Mouse (Mus musculus): ENCODE results near the gene Il21r. TPM values are rescaled to one million over a fixed set of nuclear protein-coding genes. Genes with fewer than 3 reads are reported as not detected.

Gene Il21r
- polyA plus RNA-seq (2017; shearing (Covaris generic)), result 791 TPM

DNA sequence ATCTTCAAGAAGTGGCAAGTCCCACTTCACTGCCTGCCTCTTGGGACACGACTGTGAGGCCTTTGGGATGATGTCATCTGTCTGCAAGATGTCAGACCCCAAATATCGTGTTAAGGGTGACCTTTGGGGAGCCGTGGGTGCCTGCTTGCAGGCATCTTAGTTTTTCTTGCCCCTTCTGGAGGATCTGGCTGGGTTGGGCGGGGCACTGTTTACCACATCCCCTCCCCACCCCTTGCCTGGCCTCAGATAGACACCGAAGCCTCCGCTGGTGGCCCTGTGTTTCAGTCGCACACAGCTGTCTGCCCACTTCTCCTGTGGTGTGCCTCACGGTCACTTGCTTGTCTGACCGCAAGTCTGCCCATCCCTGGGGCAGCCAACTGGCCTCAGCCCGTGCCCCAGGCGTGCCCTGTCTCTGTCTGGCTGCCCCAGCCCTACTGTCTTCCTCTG is at the start of gene Il21r:
TSS of gene Il21r (plus strand) at position 245 of the 447 bp plus-strand sequence.

Other genes with a start within 250 kb of the Il21r start
- 3.9 TPM for gene Kdm8, start 158.8 kb upstream of the Il21r start, polyA plus RNA-seq (2017; shearing (Covaris generic))
- 88.3 TPM for gene Nsmce1, start 111.8 kb upstream of the Il21r start, polyA plus RNA-seq (2017; shearing (Covaris generic))
- gene Il4ra, start 51.3 kb upstream of the Il21r start, polyA plus RNA-seq (2017; shearing (Covaris generic)), result 437 TPM
- 40.1 TPM for gene Gtf3c1, start 104.4 kb downstream of the Il21r start, polyA plus RNA-seq (2017; shearing (Covaris generic))
- 8.1 TPM for gene D430042O09Rik, start 104.5 kb downstream of the Il21r start, polyA plus RNA-seq (2017; shearing (Covaris generic))